Mouse (Mus musculus): ENCODE data around the gene Aire.

Aire gene

DNA sequence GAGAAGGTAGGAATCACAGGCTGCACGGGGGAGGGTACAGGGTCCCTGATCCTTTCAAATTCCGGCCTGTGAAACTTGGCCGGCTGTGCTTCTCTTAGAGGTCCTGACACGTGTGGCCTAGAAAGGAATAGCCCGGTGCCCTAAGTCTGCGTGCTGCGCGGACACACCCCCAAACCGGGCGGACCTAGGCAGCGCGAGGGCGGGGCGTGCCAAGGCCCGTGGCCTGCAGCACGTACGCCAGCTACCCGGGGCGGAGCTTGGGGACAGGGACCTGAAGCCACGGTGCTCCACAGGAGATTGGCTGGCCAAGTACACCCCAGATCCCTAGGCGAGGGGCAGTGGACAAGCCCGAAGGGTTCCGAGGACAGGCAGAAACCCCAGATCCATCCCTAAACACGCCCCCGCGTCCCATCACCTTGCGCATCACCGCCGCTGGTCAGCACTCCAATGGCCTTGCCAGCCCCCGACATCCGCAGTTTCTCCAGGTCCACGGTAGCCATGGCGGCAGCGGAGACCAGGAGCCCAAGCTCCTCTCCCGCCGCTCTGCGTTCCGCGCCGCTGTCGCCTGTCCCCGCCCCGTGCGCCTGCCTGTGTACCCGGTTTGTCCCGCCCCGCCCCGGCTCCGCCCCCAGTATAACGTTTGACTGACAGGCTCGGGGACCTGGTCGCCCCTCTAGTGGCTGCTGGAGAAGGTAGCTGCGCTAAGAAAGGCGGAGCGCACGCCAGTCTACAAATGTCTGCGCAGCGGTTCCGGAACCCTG is 34.0 kb downstream of the Aire start:
- DNase-seq (ENCODE audit: low spot score) = peak; percentile 88

GRCm38 (mm10) chr10:78008169-78008568 is 35.2 kb downstream of the Aire start:
- DNase-seq (ENCODE audit: low spot score) = no peak

- no peak for DNase-seq (ENCODE audit: low spot score)
Measured at GRCm38 (mm10) chr10:78007203-78007602, 36.2 kb downstream of the Aire start.

- no peak for DNase-seq (ENCODE audit: low spot score)
Measured at GRCm38 (mm10) chr10:78005791-78006438, 37.5 kb downstream of the Aire start.

DNA sequence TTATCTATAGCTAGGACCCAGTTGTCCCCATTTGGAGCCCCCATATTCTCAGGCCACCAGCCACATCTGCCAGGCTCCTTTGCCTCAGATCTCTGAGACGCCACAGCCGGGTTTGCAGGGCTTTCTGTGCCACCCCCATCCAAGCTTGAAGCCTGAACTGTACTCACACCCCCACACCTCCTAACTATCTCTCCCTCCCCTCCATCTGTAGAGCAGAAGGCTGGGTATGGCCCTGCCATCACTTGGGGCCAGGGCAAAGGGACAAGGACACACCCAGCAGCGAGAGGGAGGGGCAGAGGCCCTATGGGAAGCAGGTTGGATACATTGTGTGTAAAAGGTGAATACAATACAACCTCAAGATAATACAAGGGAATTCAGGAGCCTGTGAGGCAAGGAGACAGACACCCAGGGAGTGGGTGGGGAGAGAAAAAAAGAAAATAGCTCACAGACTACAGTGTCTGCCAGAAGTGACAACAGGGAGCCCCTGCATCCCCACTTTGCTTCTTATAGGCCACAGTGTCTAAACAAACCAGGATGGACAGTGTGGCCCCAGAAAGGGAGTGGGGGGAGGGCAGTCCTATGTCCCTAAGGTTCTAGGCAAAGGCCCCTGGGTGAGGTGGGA is 38.8 kb downstream of the Aire start:
- no peak for DNase-seq (ENCODE audit: low spot score)

DNA sequence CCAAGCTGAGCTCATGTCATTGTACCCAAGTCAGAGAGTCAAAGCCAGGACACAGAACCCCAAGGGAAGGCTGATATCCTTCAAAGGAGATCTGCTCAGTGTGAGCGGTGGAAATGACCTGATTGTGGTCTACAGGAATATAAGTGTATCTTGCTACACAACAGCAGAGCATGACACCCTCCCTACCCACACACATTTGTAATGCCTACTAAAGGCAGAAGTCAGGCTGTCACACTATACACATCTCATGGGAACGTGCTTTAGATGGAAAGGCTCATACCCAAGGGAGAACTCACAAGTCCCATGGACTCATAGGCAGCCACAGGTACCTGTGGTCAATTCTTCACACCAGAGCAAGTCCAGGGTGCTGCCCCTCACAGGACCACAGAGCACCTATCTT is 41.1 kb downstream of the Aire start:
- no peak for DNase-seq (ENCODE audit: low spot score)

DNA sequence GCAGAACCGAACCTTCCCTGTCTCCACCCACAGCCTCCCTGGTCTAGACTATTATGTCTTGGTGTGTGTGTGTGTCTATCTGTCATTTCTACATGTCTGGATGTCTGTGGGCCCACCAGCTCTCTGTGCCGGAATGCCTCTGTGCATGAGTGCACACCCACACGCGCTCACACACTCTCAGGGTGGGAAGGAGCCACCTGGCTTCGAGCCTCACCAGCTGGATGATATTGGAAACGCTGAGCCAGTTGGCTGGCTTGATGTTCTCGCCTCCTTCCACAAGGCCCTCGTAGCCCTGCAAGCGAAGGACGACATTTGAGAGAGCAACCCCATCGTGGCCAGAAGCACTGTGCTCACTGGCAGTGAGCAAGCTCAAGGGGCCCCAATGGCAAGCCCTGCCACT is 41.6 kb downstream of the Aire start:
- no peak for DNase-seq (ENCODE audit: low spot score)

- DNase-seq (ENCODE audit: low spot score) = no peak
Measured at GRCm38 (mm10) chr10:78000200-78000599, 43.2 kb downstream of the Aire start.

DNA sequence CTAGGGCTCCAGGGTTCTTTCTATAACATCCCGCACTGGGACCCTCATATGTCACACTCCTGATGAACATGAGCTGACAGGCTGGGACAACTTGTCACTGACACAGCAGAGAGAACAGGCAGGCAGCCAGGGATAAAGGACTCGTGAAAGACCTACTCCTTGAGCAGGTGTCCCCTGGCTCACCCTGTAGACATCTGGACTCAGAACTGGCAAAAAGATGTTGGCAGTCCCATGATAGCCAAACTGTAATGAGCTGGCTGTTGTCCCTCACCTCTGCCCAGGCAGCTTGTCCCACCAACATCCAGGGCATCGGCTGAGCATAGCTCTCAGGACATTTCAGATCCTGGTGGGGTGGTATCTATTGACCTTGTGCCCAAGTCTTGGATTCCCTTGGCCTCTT is 47.8 kb downstream of the Aire start:
- no peak for DNase-seq (ENCODE audit: low spot score)

- DNase-seq (ENCODE audit: low spot score) = no peak
Measured at GRCm38 (mm10) chr10:77985775-77986174, 57.6 kb downstream of the Aire start.

- DNase-seq (ENCODE audit: low spot score) = peak; percentile 92
Measured at GRCm38 (mm10) chr10:77984660-77985059, 58.8 kb downstream of the Aire start.

All from adipocyte (in vitro differentiated cells).